Mouse (Mus musculus): ENCODE data around the gene Lamc3.

DNA sequence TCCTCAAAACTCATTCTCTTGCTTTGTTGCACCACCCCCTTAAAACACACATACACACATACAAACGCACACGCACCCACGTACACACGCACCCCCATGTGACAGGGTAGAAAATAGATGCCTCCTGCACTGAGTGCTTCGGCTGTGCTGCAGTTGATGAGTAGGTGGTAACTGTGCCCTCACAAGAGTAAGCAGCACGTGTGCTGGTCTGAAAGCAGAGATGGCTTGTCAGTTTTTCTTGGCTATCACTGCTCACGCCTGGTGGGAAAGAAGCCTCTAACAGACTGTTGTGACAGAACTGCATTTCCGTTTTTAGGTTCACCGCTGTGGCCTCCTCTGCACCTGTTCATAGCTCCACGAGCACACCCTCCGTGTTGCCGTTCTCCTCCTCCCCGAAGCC, 109.0 kb downstream of the Lamc3 start:
- TF ChIP-seq CTCF (IDR thresholded peaks at IDR 0.05; ENCODE audit: extremely low read depth, insufficient read length, insufficient replicate concordance, low read depth, low read length) (no peak), POLR2A (IDR thresholded peaks at IDR 0.05; ENCODE audit: low read depth, low read length) (no peak)

Measured in small intestine, adult 2 months (tissue).